Mouse (Mus musculus): ENCODE data around the gene Prkca.

GRCm38 (mm10) chr11:108272601-108273414 lies 70.9 kb downstream of the Prkca start:
- TF ChIP-seq CTCF (IDR thresholded peaks at IDR 0.05; ENCODE audit: borderline replicate concordance, insufficient read depth, low read length) = no peak
- TF ChIP-seq POLR2A (IDR thresholded peaks at IDR 0.05; ENCODE audit: low read depth, low read length) = no peak
